Mouse (Mus musculus): ENCODE results near the gene Zfp526. TPM values are rescaled to one million over a fixed set of nuclear protein-coding genes. Genes with fewer than 3 reads are reported as not detected.

Gene Zfp526
- total and polyA plus RNA-seq, 3 experiments, result 6.9 to 9.6 (median 7.4) TPM

DNA sequence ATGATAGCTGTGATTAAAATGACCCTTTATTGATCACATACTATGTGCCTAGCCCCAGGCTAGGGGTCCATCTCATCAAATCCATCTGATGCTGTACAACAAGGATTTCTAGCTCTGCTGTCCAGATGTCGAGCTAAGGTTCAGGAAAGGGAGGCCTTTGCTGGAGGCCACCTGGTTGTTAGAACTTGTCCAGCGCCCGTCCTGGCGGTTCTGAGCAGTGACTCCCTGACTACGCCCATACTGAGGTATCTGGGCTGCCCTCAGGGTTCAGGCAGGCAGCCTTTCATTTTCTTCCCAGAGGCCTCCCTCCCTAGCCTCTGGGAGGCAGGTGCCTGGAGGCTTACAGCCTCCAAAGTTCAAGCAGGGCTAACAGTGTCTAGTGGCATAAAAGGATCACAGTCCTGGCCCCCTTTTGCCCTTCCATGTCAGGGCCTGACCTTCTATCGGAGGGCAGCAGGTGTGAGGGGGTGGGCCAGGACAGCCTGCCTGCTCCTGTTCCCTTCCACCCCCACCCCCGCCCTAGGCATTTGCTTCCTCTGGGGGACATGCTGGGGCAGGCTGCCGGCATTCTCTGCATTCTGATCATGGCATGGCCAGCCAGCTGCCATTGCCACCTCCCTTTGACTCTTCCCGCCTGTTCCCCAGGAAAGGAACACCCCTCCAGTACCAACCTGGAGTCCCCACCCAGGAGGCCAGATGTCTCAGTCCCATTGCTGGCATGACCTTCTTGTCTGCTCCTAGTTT is 54.5 kb downstream of the Zfp526 start:
- H3K36me3 ChIP-seq (ENCODE audit: control insufficient read depth, insufficient read depth, low read length), result peaks cover 3% of the 10 kb centered on the region
- no peak overlapping the region for H3K4me3 ChIP-seq
- H3K27me3 ChIP-seq (ENCODE audit: control insufficient read depth, insufficient read depth, low read length), result no peaks in the 10 kb centered on the region
- H3K79me2 ChIP-seq (replicated peaks; ENCODE audit: control insufficient read depth, insufficient read depth, low read length), result peaks cover 13% of the 10 kb centered on the region
- intact Hi-C loops (cut with DNase I), result no loop called here
- peak overlapping the region; percentile 21; the same call in 1 of the 2 replicates for H3K9ac ChIP-seq (ENCODE audit: low read depth, low read length)
- peak overlapping the region; percentile 27 for H3K27ac ChIP-seq
- TF ChIP-seq CTCF (IDR thresholded peaks at IDR 0.05), result no peak
- TF ChIP-seq EP300 (IDR thresholded peaks at IDR 0.05; ENCODE audit: insufficient read depth, low read depth, low read length), result no peak
- no peak for TF ChIP-seq POLR2A (IDR thresholded peaks at IDR 0.05; ENCODE audit: insufficient read depth, low read depth, low read length)
- peak; percentile 20 to 42 for DNase-seq
- WGBS, result 53% methylated on average over 9 of the region's 9 CpGs
- H3K4me1 ChIP-seq (ENCODE audit: control insufficient read depth, insufficient read depth, low read length), result peaks cover 14% of the 10 kb centered on the region

Small RNA genes within 50 kb of the gene (microRNA-seq; reads per million reads assigned to microRNA genes)
- 0 to 0.39 reads per million in 2 experiments for gene Mir7048

Other genes with a start within 250 kb of the Zfp526 start
- gene Rabac1, start 248.7 kb upstream of the Zfp526 start, total RNA-seq (2021), result 100 to 1,000 TPM; 299 to 358 TPM
- 467 and 472 TPM in 2 replicates for gene Rabac1, start 248.7 kb upstream of the Zfp526 start, polyA plus RNA-seq (2012; rRNA removed)
- gene Atp1a3, start 215.5 kb upstream of the Zfp526 start, total RNA-seq (2021), result 1 to 10 TPM in 1 of 2 experiments, under 1 TPM in 1; 0.39 to 1.2 TPM
- 0.85 and 1.7 TPM in 2 replicates for gene Atp1a3, start 215.5 kb upstream of the Zfp526 start, polyA plus RNA-seq (2012; rRNA removed)
- 1 to 10 TPM; 4.5 to 4.6 TPM for gene Grik5, start 149.1 kb upstream of the Zfp526 start, total RNA-seq (2021)
- 10.3 and 12.1 TPM in 2 replicates for gene Grik5, start 149.1 kb upstream of the Zfp526 start, polyA plus RNA-seq (2012; rRNA removed)
- gene Zfp574, start 148.9 kb upstream of the Zfp526 start, total RNA-seq (2021), result 10 to 100 TPM in 1 of 2 experiments, 1 to 10 TPM in 1; 9.2 to 10.3 TPM
- 11.8 and 12.6 TPM in 2 replicates for gene Zfp574, start 148.9 kb upstream of the Zfp526 start, polyA plus RNA-seq (2012; rRNA removed)
- under 1 TPM; 0.39 to 0.64 TPM for gene Pou2f2, start 41.7 kb upstream of the Zfp526 start, total RNA-seq (2021)
- gene Pou2f2, start 41.7 kb upstream of the Zfp526 start, polyA plus RNA-seq (2012; rRNA removed), result 0.38 and 1.5 TPM in 2 replicates
- 10 to 100 TPM; 14.3 to 18.4 TPM for gene Dedd2, start 810 bp upstream of the Zfp526 start, total RNA-seq (2021)
- gene Dedd2, start 810 bp upstream of the Zfp526 start, polyA plus RNA-seq (2012; rRNA removed), result 18.7 and 21.7 TPM in 2 replicates
- gene Gsk3a, start 16.4 kb downstream of the Zfp526 start, total RNA-seq (2021), result 10 to 100 TPM; 61.7 to 69.4 TPM
- gene Gsk3a, start 16.4 kb downstream of the Zfp526 start, polyA plus RNA-seq (2012; rRNA removed), result 105 and 123 TPM in 2 replicates
- 10 to 100 TPM; 16.5 to 21.2 TPM for gene Erf, start 29.3 kb downstream of the Zfp526 start, total RNA-seq (2021)
- 11.9 and 17.1 TPM in 2 replicates for gene Erf, start 29.3 kb downstream of the Zfp526 start, polyA plus RNA-seq (2012; rRNA removed)
- gene Cic, start 46.3 kb downstream of the Zfp526 start, total RNA-seq (2021), result 10 to 100 TPM; 62.8 to 62.9 TPM
- 37.7 and 41.6 TPM in 2 replicates for gene Cic, start 46.3 kb downstream of the Zfp526 start, polyA plus RNA-seq (2012; rRNA removed)
- gene Pafah1b3, start 76.6 kb downstream of the Zfp526 start, total RNA-seq (2021), result 1 to 10 TPM; 2.4 to 3.1 TPM
- 6.6 and 9.3 TPM in 2 replicates for gene Pafah1b3, start 76.6 kb downstream of the Zfp526 start, polyA plus RNA-seq (2012; rRNA removed)
- not detected for gene Prr19, start 80.0 kb downstream of the Zfp526 start, total RNA-seq (2021)
- gene Prr19, start 80.0 kb downstream of the Zfp526 start, polyA plus RNA-seq (2012; rRNA removed), result not detected in 2 replicates
- not detected for gene Tmem145, start 84.7 kb downstream of the Zfp526 start, total RNA-seq (2021)
- gene Tmem145, start 84.7 kb downstream of the Zfp526 start, polyA plus RNA-seq (2012; rRNA removed), result 0.06 TPM in 1 of 2 replicates, not detected in the other
- gene Megf8, start 95.7 kb downstream of the Zfp526 start, total RNA-seq (2021), result 10 to 100 TPM; 28.9 to 31.7 TPM
- 21.5 and 24.8 TPM in 2 replicates for gene Megf8, start 95.7 kb downstream of the Zfp526 start, polyA plus RNA-seq (2012; rRNA removed)
- not detected for gene Cnfn, start 148.3 kb downstream of the Zfp526 start, total RNA-seq (2021)
- not detected in 2 replicates for gene Cnfn, start 148.3 kb downstream of the Zfp526 start, polyA plus RNA-seq (2012; rRNA removed)
- 10 to 100 TPM; 42.7 to 44.1 TPM for gene Lipe, start 177.3 kb downstream of the Zfp526 start, total RNA-seq (2021)
- 63.0 and 97.8 TPM in 2 replicates for gene Lipe, start 177.3 kb downstream of the Zfp526 start, polyA plus RNA-seq (2012; rRNA removed)
- gene Cxcl17, start 191.5 kb downstream of the Zfp526 start, total RNA-seq (2021), result not detected
- 8.1 TPM in 1 of 2 replicates, not detected in the other for gene Cxcl17, start 191.5 kb downstream of the Zfp526 start, polyA plus RNA-seq (2012; rRNA removed)

All from heart, adult 2 months (tissue).